Comparison of ENCODE assay signal across 8 mouse cellular contexts in the genomic region with DNA sequence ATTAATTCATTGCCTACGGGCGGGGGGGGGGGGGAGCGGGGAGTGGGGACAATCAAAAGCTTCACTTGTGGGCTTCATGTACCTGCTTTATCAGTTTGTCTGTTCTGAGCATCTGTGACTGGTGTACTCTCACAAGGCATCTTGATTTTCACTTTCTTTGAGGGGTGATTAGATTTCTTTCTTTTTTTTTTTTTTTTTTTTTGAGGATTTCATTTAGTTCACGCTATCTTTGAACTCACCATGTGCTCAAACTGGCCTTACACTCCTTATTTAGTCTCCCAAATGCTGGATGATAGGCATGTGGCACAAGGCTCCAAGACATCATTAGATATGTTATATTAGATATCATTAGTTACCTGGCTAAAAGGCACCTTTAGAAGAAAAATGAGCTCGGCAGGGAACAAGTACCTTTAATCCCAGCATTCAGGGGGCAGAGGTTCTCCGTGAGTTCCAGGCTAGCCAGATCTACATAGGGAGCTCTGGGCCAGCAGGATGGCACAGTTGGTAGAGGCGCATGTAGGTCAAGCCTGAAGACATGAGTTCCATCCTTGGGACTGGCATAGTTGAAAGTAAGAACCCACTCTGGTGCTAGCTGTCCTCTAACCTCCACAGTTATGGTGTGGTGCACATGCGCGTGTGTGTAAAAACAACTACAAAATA. TPM values are rescaled to one million over a fixed set of nuclear protein-coding genes. Genes with fewer than 3 reads are reported as not detected.
DNase-seq lines count a peak whose midpoint lies in the region; ATAC-seq and TF ChIP-seq lines count a peak whose summit lies in the region.

No protein-coding gene starts in this region.

- no peaks in the 10 kb centered on the region for H3K27me3 ChIP-seq in spleen, adult 2 months (ENCODE audit: control insufficient read depth, insufficient read depth, low read length)
- H3K27me3 ChIP-seq in limb, embryonic 13.5 days = no peaks in the 10 kb centered on the region
- no peaks in the 10 kb centered on the region for H3K27me3 ChIP-seq in stomach, embryonic 15.5 days (replicated peaks)

- WGBS in spleen, adult 2 months = 51% methylated on average over 9 of the region's 9 CpGs
- 53% methylated on average over 9 of the region's 9 CpGs for WGBS in limb, embryonic 13.5 days
- 51% methylated on average over 9 of the region's 9 CpGs for WGBS in stomach, embryonic 15.5 days

- peak overlapping the region; percentile 71 for H3K9ac ChIP-seq in limb, embryonic 13.5 days
- H3K9ac ChIP-seq in stomach, embryonic 15.5 days = peak overlapping the region; percentile 45; the same call in 1 of the 2 replicates

- H3K4me3 ChIP-seq in spleen, adult 2 months (ENCODE audit: extremely low read depth, insufficient read depth, insufficient read length) = peak overlapping the region; percentile 70
- peak overlapping the region; percentile 53 for H3K4me3 ChIP-seq in limb, embryonic 13.5 days
- H3K4me3 ChIP-seq in stomach, embryonic 15.5 days (replicated peaks) = peak overlapping the region; percentile 52

- H3K36me3 ChIP-seq in spleen, adult 2 months (ENCODE audit: control insufficient read depth, insufficient read depth, low read length) = no peaks in the 10 kb centered on the region
- no peaks in the 10 kb centered on the region for H3K36me3 ChIP-seq in limb, embryonic 13.5 days
- no peaks in the 10 kb centered on the region for H3K36me3 ChIP-seq in stomach, embryonic 15.5 days

- TF ChIP-seq CTCF in spleen, adult 2 months (IDR thresholded peaks at IDR 0.05; ENCODE audit: extremely low read depth, insufficient read depth, insufficient read length, insufficient replicate concordance) = no peak

- no peaks in the 10 kb centered on the region for H3K9me3 ChIP-seq in limb, embryonic 13.5 days
- H3K9me3 ChIP-seq in stomach, embryonic 15.5 days = no peaks in the 10 kb centered on the region

- H3K27ac ChIP-seq in spleen, adult 2 months (ENCODE audit: insufficient read depth, low read length) = no peak overlapping the region
- peak overlapping the region; percentile 73; the same call in 1 of the 2 replicates for H3K27ac ChIP-seq in limb, embryonic 13.5 days
- peak overlapping the region; percentile 67; the same call in 1 of the 2 replicates for H3K27ac ChIP-seq in stomach, embryonic 15.5 days

- H3K4me2 ChIP-seq in limb, embryonic 13.5 days (replicated peaks) = peak overlapping the region; percentile 67
- peak overlapping the region; percentile 67 for H3K4me2 ChIP-seq in stomach, embryonic 15.5 days

- TF ChIP-seq POLR2A in spleen, adult 2 months (IDR thresholded peaks at IDR 0.05; ENCODE audit: low read depth, low read length) = no peak

- peak; percentile 24 for DNase-seq in cerebellum, adult 9-11 months
- no peak for DNase-seq in cerebellum, adult 9-10 months
- DNase-seq in spleen, adult 2 months (ENCODE audit: low read depth in 1 of 2, low spot score in 2 of 2) = no peak
- DNase-seq in spleen, postnatal 36 days (ENCODE audit: low spot score in 2 of 2) = no peak
- no peak for DNase-seq in thymus, postnatal 0 days (ENCODE audit: low spot score)
- DNase-seq in kidney, adult 18-20 months = no peak

- no peak for ATAC-seq in limb, embryonic 13.5 days (ENCODE audit: low FRiP score, low read depth)
- ATAC-seq in stomach, embryonic 15.5 days (ENCODE audit: insufficient read depth, low FRiP score, low read depth) = no peak

- H3K4me1 ChIP-seq in spleen, adult 2 months (ENCODE audit: control insufficient read depth, insufficient read depth, insufficient read length) = no peaks in the 10 kb centered on the region
- peaks cover 12% of the 10 kb centered on the region; the same call in 1 of the 2 replicates for H3K4me1 ChIP-seq in limb, embryonic 13.5 days
- no peaks in the 10 kb centered on the region for H3K4me1 ChIP-seq in stomach, embryonic 15.5 days

RNA-seq across cellular contexts. Expression of a gene that starts 0.5 kb away (rescaled TPM):
- polyA plus RNA-seq in spleen, adult 2 months (2012; rRNA removed) = 2.6 and 2.7 TPM in 2 replicates
- 4.5 and 6.3 TPM in 2 replicates for polyA plus RNA-seq in limb, embryonic 13.5 days (2015; fragmentation: Nextera tagmentation; extraction: Ambion mirVana)
- polyA plus RNA-seq in stomach, embryonic 15.5 days (2015; fragmentation: Nextera tagmentation; extraction: Ambion mirVana) = 10.7 and 10.8 TPM in 2 replicates
- 2.6 and 3.0 TPM in 2 replicates for polyA plus RNA-seq in thymus, postnatal 0 days (2015; fragmentation: Nextera tagmentation; extraction: Ambion mirVana)

RNA-seq across cellular contexts. Expression of a gene that starts 2.6 kb away (rescaled TPM):
- 0.05 TPM in 1 of 2 replicates, not detected in the other for polyA plus RNA-seq in spleen, adult 2 months (2012; rRNA removed)
- not detected in 2 replicates for polyA plus RNA-seq in limb, embryonic 13.5 days (2015; fragmentation: Nextera tagmentation; extraction: Ambion mirVana)
- polyA plus RNA-seq in stomach, embryonic 15.5 days (2015; fragmentation: Nextera tagmentation; extraction: Ambion mirVana) = not detected in 2 replicates
- 0.10 TPM in 1 of 2 replicates, not detected in the other for polyA plus RNA-seq in thymus, postnatal 0 days (2015; fragmentation: Nextera tagmentation; extraction: Ambion mirVana)

RNA-seq across cellular contexts. Expression of a gene that starts 24.9 kb away (rescaled TPM):
- 22.9 and 32.5 TPM in 2 replicates for polyA plus RNA-seq in spleen, adult 2 months (2012; rRNA removed)
- 57.0 and 57.8 TPM in 2 replicates for polyA plus RNA-seq in limb, embryonic 13.5 days (2015; fragmentation: Nextera tagmentation; extraction: Ambion mirVana)
- 34.5 and 38.6 TPM in 2 replicates for polyA plus RNA-seq in stomach, embryonic 15.5 days (2015; fragmentation: Nextera tagmentation; extraction: Ambion mirVana)
- 21.4 and 23.0 TPM in 2 replicates for polyA plus RNA-seq in thymus, postnatal 0 days (2015; fragmentation: Nextera tagmentation; extraction: Ambion mirVana)

RNA-seq across cellular contexts. Expression of a gene that starts 32.2 kb away (rescaled TPM):
- 188 and 219 TPM in 2 replicates for polyA plus RNA-seq in spleen, adult 2 months (2012; rRNA removed)
- polyA plus RNA-seq in limb, embryonic 13.5 days (2015; fragmentation: Nextera tagmentation; extraction: Ambion mirVana) = 54.3 and 54.7 TPM in 2 replicates
- polyA plus RNA-seq in stomach, embryonic 15.5 days (2015; fragmentation: Nextera tagmentation; extraction: Ambion mirVana) = 47.7 and 48.5 TPM in 2 replicates
- polyA plus RNA-seq in thymus, postnatal 0 days (2015; fragmentation: Nextera tagmentation; extraction: Ambion mirVana) = 28.4 and 32.3 TPM in 2 replicates

RNA-seq across cellular contexts. Expression of a gene that starts 47.2 kb away (rescaled TPM):
- 56.0 and 60.4 TPM in 2 replicates for polyA plus RNA-seq in spleen, adult 2 months (2012; rRNA removed)
- polyA plus RNA-seq in limb, embryonic 13.5 days (2015; fragmentation: Nextera tagmentation; extraction: Ambion mirVana) = 23.5 and 25.4 TPM in 2 replicates
- polyA plus RNA-seq in stomach, embryonic 15.5 days (2015; fragmentation: Nextera tagmentation; extraction: Ambion mirVana) = 27.9 and 35.5 TPM in 2 replicates
- polyA plus RNA-seq in thymus, postnatal 0 days (2015; fragmentation: Nextera tagmentation; extraction: Ambion mirVana) = 10.4 and 12.9 TPM in 2 replicates
